Mouse (Mus musculus) heart, adult 2 months (tissue): ENCODE measurements at regions not wholly inside any gene's neighbourhood (a gene's known extent, or its start where the extent isn't known, plus 50 kb on each side); places are given as distances from the start of the nearest gene placed in this dataset.

ENCODE experiments used
- DNase-seq, 2 experiments: peaks; one replicate each; pipeline ENCODE4 v3.0.0; 2021
- H3K27ac ChIP-seq: fragments of 200-600 bp; 2 replicates; pipeline ENCODE4 v1.8.1; 2022
- H3K27me3 ChIP-seq: fragments of 200-500 bp; 2 replicates; pipeline ENCODE4 v1.6.1; 2012; ENCODE audit warnings: mild to moderate bottlenecking, low read length, inconsistent platforms, mixed read lengths; ENCODE audit not compliant: control insufficient read depth, insufficient read depth
- H3K36me3 ChIP-seq: fragments of 200-500 bp; 2 replicates; pipeline ENCODE4 v1.6.1; 2012; ENCODE audit warnings: low read length, inconsistent platforms; ENCODE audit not compliant: control insufficient read depth, insufficient read depth
- H3K4me1 ChIP-seq: fragments of 200-500 bp; 2 replicates; pipeline ENCODE4 v1.6.1; 2011; ENCODE audit warnings: low read length; ENCODE audit not compliant: control insufficient read depth, insufficient read depth
- H3K4me3 ChIP-seq: fragments of 200-600 bp; 2 replicates; pipeline ENCODE4 v1.8.1; 2022
- H3K79me2 ChIP-seq: fragments of 200-500 bp; replicated peaks from 2 replicates; pipeline ENCODE4 v1.6.1; 2012; ENCODE audit warnings: mild to moderate bottlenecking, inconsistent platforms, low read length, moderate library complexity, mixed read lengths; ENCODE audit not compliant: control insufficient read depth, insufficient read depth
- H3K9ac ChIP-seq: fragments of 200-500 bp; 2 replicates; pipeline ENCODE4 v1.6.1; 2012; ENCODE audit warnings: low read depth, mild to moderate bottlenecking, control low read depth, inconsistent platforms, low read length, mixed read lengths
- CTCF ChIP-seq: fragments of 200-600 bp; IDR thresholded peaks from 2 replicates; pipeline ENCODE4 v1.8.1; 2022; ENCODE audit warnings: antibody characterized with exemption, mild to moderate bottlenecking, moderate library complexity
- EP300 ChIP-seq: fragments of 200-500 bp; IDR thresholded peaks from 2 replicates; pipeline ENCODE4 v1.6.1; 2011; ENCODE audit warnings: low read depth, low read length, control low read depth; ENCODE audit not compliant: insufficient read depth
- POLR2A ChIP-seq: fragments of 200-500 bp; IDR thresholded peaks from 2 replicates; pipeline ENCODE4 v1.6.1; 2011; ENCODE audit warnings: mild to moderate bottlenecking, low read depth, low read length, control low read depth; ENCODE audit not compliant: insufficient read depth
- WGBS: fragments of 180-500 bp; shearing (Covaris S2); methylation state at CpG from one replicate; pipeline ENCODE4 v1.1.7; 2018; 5-methylcytosine and 5-hydroxymethylcytosine counted together
- intact Hi-C: fragments of 180-260 bp; cut with DNase I; formaldehyde crosslinking; loops from one replicate; pipeline ENCODE4 v1.15.1; 2025

- H3K9ac ChIP-seq, result no peak overlapping the region
- DNase-seq, result no peak
- WGBS, result 89% methylated on average over 6 of the region's 6 CpGs
- no peaks in the 10 kb centered on the region for H3K27me3 ChIP-seq
- intact Hi-C loops, result no loop called here
- no peaks in the 10 kb centered on the region for H3K79me2 ChIP-seq
- H3K4me3 ChIP-seq, result no peak overlapping the region
- no peaks in the 10 kb centered on the region for H3K36me3 ChIP-seq
- TF ChIP-seq EP300, result no peak
- no peak for TF ChIP-seq CTCF
- TF ChIP-seq POLR2A, result no peak
- H3K27ac ChIP-seq, result no peak overlapping the region
- H3K4me1 ChIP-seq, result no peaks in the 10 kb centered on the region
Measured at GRCm38 (mm10) chr10:98651127-98651526, 263.1 kb upstream of the Atp2b1 start.

GRCm38 (mm10) chr10:98651599-98651998 lies 262.6 kb upstream of the Atp2b1 start:
- no peak overlapping the region for H3K27ac ChIP-seq
- H3K79me2 ChIP-seq, result no peaks in the 10 kb centered on the region
- no peak for DNase-seq
- no peaks in the 10 kb centered on the region for H3K4me1 ChIP-seq
- 90% methylated on average over 5 of the region's 5 CpGs for WGBS
- no peak overlapping the region for H3K9ac ChIP-seq
- no peaks in the 10 kb centered on the region for H3K36me3 ChIP-seq
- intact Hi-C loops, result no loop called here
- TF ChIP-seq CTCF (no peak), POLR2A (no peak), EP300 (no peak)
- no peaks in the 10 kb centered on the region for H3K27me3 ChIP-seq
- H3K4me3 ChIP-seq, result no peak overlapping the region

GRCm38 (mm10) chr10:98652084-98652483 lies 262.1 kb upstream of the Atp2b1 start:
- 80% methylated on average over 2 of the region's 2 CpGs for WGBS
- Histone ChIP-seq H3K27me3 (no peaks in the 10 kb centered on the region), H3K4me3 (no peak overlapping the region), H3K27ac (no peak overlapping the region), H3K79me2 (no peaks in the 10 kb centered on the region), H3K4me1 (no peaks in the 10 kb centered on the region), H3K9ac (no peak overlapping the region), H3K36me3 (no peaks in the 10 kb centered on the region)
- TF ChIP-seq EP300 (no peak), CTCF (no peak), POLR2A (no peak)
- no peak for DNase-seq
- intact Hi-C loops, result no loop called here

- 32% methylated on average over 1 of the region's 1 CpGs for WGBS
- peak in 1 of 2 experiments; percentile 48 for DNase-seq
Measured at GRCm38 (mm10) chr10:98660747-98661146, 253.5 kb upstream of the Atp2b1 start.

GRCm38 (mm10) chr10:98665936-98666505 lies 248.2 kb upstream of the Atp2b1 start:
- Histone ChIP-seq H3K27ac (no peak overlapping the region), H3K36me3 (no peaks in the 10 kb centered on the region), H3K27me3 (no peaks in the 10 kb centered on the region), H3K79me2 (no peaks in the 10 kb centered on the region), H3K9ac (no peak overlapping the region), H3K4me1 (no peaks in the 10 kb centered on the region), H3K4me3 (no peak overlapping the region)
- intact Hi-C loops, result no loop called here
- TF ChIP-seq EP300 (no peak), POLR2A (no peak), CTCF (no peak)
- DNase-seq, result no peak
- WGBS, result 88% methylated on average over 3 of the region's 3 CpGs

More at GRCm38 (mm10) chr10:98660747-98661146, 253.5 kb upstream of the Atp2b1 start:
- Histone ChIP-seq H3K9ac (no peak overlapping the region), H3K36me3 (no peaks in the 10 kb centered on the region), H3K27me3 (no peaks in the 10 kb centered on the region), H3K27ac (no peak overlapping the region), H3K4me1 (peaks cover 3% of the 10 kb centered on the region), H3K79me2 (no peaks in the 10 kb centered on the region), H3K4me3 (no peak overlapping the region)
- TF ChIP-seq CTCF (no peak), POLR2A (no peak), EP300 (peak; percentile 85)
- intact Hi-C loops, result loop anchor here (2.0 kb wide), 1 partner anchor 196 kb away; no protein-coding TSS in a partner anchor

GRCm38 (mm10) chr10:98667728-98668127 lies 246.5 kb upstream of the Atp2b1 start:
- no peak for DNase-seq
- no peaks in the 10 kb centered on the region for H3K4me1 ChIP-seq
- H3K27ac ChIP-seq, result no peak overlapping the region
- TF ChIP-seq CTCF, result no peak
- TF ChIP-seq POLR2A, result no peak
- H3K9ac ChIP-seq, result no peak overlapping the region
- no peak overlapping the region for H3K4me3 ChIP-seq
- no peaks in the 10 kb centered on the region for H3K36me3 ChIP-seq
- intact Hi-C loops, result no loop called here
- no peaks in the 10 kb centered on the region for H3K79me2 ChIP-seq
- 65% methylated on average over 1 of the region's 1 CpGs for WGBS
- H3K27me3 ChIP-seq, result no peaks in the 10 kb centered on the region
